16 mouse cellular contexts compared by ENCODE assay signal in the genomic region with DNA sequence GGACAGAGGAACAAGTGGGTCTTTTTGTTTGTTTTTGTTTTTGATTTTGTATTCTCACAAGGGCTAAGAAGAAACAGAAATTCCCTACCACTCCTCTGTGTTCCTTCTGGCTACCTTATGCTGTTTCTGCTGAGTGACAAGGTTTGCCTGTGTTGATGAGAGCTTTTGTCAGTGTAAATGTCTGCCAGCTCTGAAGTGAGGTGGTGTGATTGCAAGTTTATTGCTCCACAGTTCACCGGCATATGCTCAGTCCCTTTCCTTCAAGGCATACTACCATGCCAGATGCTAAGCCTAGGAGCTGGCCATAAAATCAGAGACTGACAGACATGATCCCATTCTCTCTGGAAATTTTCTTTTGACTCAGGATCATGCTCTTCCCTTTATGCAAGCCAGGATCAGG.
"Had no signal": no experiment of that assay in that cellular context is flagged by ENCODE, and none has a peak within 500 bp of the region (broad histone marks: within the 10 kb centered on the region; RNA-seq: fewer than 3 reads in every experiment).

No protein-coding gene starts in this region.

- H3K4me1 ChIP-seq: midbrain, embryonic 10.5 days; midbrain, embryonic 12.5 days; neural tube, embryonic 12.5 days; stomach, embryonic 15.5 days had no signal

- ATAC-seq: midbrain, embryonic 16.5 days had no signal

- DNase-seq: lung, adult 18-20 months; lung, embryonic 14.5 days; lung, postnatal 10 days; lung, postnatal 4 days; midbrain, embryonic 14.5 days; right cerebral cortex, postnatal 14 days; thymus, adult 2 months; thymus, postnatal 25 days; thymus, postnatal 4 days had no signal

- H3K9me3 ChIP-seq: midbrain, embryonic 10.5 days; midbrain, embryonic 12.5 days; neural tube, embryonic 12.5 days; stomach, embryonic 15.5 days had no signal

- H3K4me3 ChIP-seq: midbrain, embryonic 10.5 days; midbrain, embryonic 12.5 days; myocyte; neural tube, embryonic 12.5 days; stomach, embryonic 15.5 days had no signal

- H3K9ac ChIP-seq: lung, embryonic 14.5 days; midbrain, embryonic 12.5 days; neural tube, embryonic 12.5 days; stomach, embryonic 15.5 days had no signal

- H3K4me2 ChIP-seq: lung, embryonic 14.5 days; midbrain, embryonic 12.5 days; neural tube, embryonic 12.5 days; stomach, embryonic 15.5 days had no signal

- H3K36me3 ChIP-seq: midbrain, embryonic 10.5 days; midbrain, embryonic 12.5 days; neural tube, embryonic 12.5 days; stomach, embryonic 15.5 days had no signal

- H3K27me3 ChIP-seq: midbrain, embryonic 12.5 days; neural tube, embryonic 12.5 days; stomach, embryonic 15.5 days had no signal

- H3K27ac ChIP-seq: midbrain, embryonic 10.5 days; midbrain, embryonic 12.5 days; neural tube, embryonic 12.5 days; stomach, embryonic 15.5 days; stomach, postnatal 0 days had no signal
